In the genomic region with DNA sequence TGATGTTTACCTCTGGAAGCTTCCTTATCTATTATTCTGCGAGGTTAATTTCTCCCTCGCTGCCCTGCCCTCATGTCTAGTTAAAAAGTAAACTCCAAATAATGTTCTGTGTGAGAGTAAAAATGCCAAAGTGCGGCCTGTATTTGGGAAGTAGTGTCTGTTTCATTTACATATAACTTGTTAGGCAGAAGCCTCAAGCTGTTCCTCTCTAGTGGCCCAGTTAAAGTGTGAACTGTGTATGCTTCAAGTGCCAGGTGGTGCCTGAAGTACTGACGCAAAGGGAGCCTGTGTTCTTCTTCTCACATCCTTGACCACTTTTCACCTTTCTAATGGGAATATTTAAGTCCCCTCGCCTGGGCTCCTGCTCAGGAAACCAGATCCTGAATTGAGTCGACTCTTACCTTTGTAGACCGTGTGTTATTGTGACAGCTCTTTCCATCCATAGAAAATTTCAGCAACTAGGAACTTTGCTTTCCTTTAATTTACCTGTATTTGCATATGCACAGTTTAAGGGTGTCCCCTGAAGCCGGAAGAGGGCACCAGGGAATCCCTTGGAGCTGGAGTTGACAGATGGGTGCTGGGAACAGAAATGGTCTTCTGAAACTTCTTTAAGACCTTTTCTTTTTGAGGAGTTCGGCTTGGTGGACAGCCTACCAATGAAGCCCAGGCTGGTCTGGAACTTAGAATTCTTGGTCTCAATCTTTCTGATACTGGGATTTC, we compare ENCODE assay signal across 7 mouse cellular contexts. TPM values are rescaled to one million over a fixed set of nuclear protein-coding genes. Genes with fewer than 3 reads are reported as not detected.
DNase-seq lines count a peak whose midpoint lies in the region; ATAC-seq and TF ChIP-seq lines count a peak whose summit lies in the region.

No protein-coding gene starts in this region.

- 30% methylated on average over 9 of the region's 9 CpGs for WGBS in forebrain, postnatal 0 days

- intact Hi-C loops in gastrocnemius, postnatal 14 days (cut with DNase I; ENCODE audit: low total_unique reads) = no loop called here

- no peak for TF ChIP-seq CTCF in forebrain, postnatal 0 days (IDR thresholded peaks at IDR 0.05; ENCODE audit: low read depth)

- H3K27ac ChIP-seq in brown adipose tissue, adult 24 weeks (replicated peaks; ENCODE audit: low read depth, low read length) = no peak overlapping the region
- peak overlapping the region; percentile 85; the same call in 1 of the 2 replicates for H3K27ac ChIP-seq in forebrain, postnatal 0 days (ENCODE audit: low read depth, low read length)

- peak overlapping the region; percentile 99 for H3K4me3 ChIP-seq in brown adipose tissue, adult 24 weeks (ENCODE audit: insufficient read depth, low read depth, low read length)
- H3K4me3 ChIP-seq in forebrain, postnatal 0 days (ENCODE audit: low read depth, low read length) = peak overlapping the region; percentile 60

- H3K27me3 ChIP-seq in forebrain, postnatal 0 days (ENCODE audit: insufficient read depth, low read length) = no peaks in the 10 kb centered on the region

- H3K9ac ChIP-seq in forebrain, postnatal 0 days = peak overlapping the region; percentile 85

- no peak for ATAC-seq in forebrain, postnatal 0 days

- peak; percentile 21 for DNase-seq in right cerebral cortex, adult 18-20 months
- no peak for DNase-seq in right cerebral cortex, postnatal 25 days
- DNase-seq in forebrain, postnatal 0 days = peak; percentile 23
- DNase-seq in kidney, postnatal 36 days = peak; percentile 16 to 55
- peak; percentile 5 to 17 for DNase-seq in natural killer cell, adult 2 months (ENCODE audit: low spot score in 2 of 2)
- DNase-seq in gastrocnemius, postnatal 14 days = no peak

- H3K4me2 ChIP-seq in forebrain, postnatal 0 days (ENCODE audit: low read depth) = peak overlapping the region; percentile 58

- 0 out of 2 replicates have a peak, but pooled peaks cover 8% of the 10 kb centered on the region for H3K36me3 ChIP-seq in forebrain, postnatal 0 days (ENCODE audit: insufficient read depth)

- no peaks in the 10 kb centered on the region for H3K9me3 ChIP-seq in forebrain, postnatal 0 days (ENCODE audit: low read length)

- peaks cover 11% of the 10 kb centered on the region for H3K4me1 ChIP-seq in brown adipose tissue, adult 24 weeks (ENCODE audit: control insufficient read depth, insufficient read depth, insufficient read length, low read length)
- peaks cover 21% of the 10 kb centered on the region for H3K4me1 ChIP-seq in forebrain, postnatal 0 days (ENCODE audit: insufficient read depth)

RNA-seq across cellular contexts. Expression of gene Pi4ka, which starts 0.6 kb away (rescaled TPM):
- polyA plus RNA-seq in brown adipose tissue, adult 24 weeks (2012; ENCODE audit: insufficient read depth, insufficient read length, missing spikeins) = 76.2 and 77.2 TPM in 2 replicates
- 106 and 107 TPM in 2 replicates for total RNA-seq in forebrain, postnatal 0 days (2014; rRNA removed)
- polyA plus RNA-seq in forebrain, postnatal 0 days (2015; fragmentation: Nextera tagmentation; extraction: Ambion mirVana) = 32.6 and 41.2 TPM in 2 replicates
- total RNA-seq in gastrocnemius, postnatal 14 days (2021) = 10 to 100 TPM; 16.0 to 16.6 TPM

RNA-seq across cellular contexts. Expression of gene Snap29, which starts 0.9 kb away (rescaled TPM):
- 18.4 and 24.4 TPM in 2 replicates for polyA plus RNA-seq in brown adipose tissue, adult 24 weeks (2012; ENCODE audit: insufficient read depth, insufficient read length, missing spikeins)
- total RNA-seq in forebrain, postnatal 0 days (2014; rRNA removed) = 41.9 and 43.2 TPM in 2 replicates
- 14.5 and 19.9 TPM in 2 replicates for polyA plus RNA-seq in forebrain, postnatal 0 days (2015; fragmentation: Nextera tagmentation; extraction: Ambion mirVana)
- total RNA-seq in gastrocnemius, postnatal 14 days (2021) = 10 to 100 TPM; 12.1 to 12.7 TPM

RNA-seq across cellular contexts. Expression of gene Crkl, which starts 45.1 kb away (rescaled TPM):
- polyA plus RNA-seq in brown adipose tissue, adult 24 weeks (2012; ENCODE audit: insufficient read depth, insufficient read length, missing spikeins) = 9.2 and 13.9 TPM in 2 replicates
- 31.4 and 55.4 TPM in 2 replicates for total RNA-seq in forebrain, postnatal 0 days (2014; rRNA removed)
- polyA plus RNA-seq in forebrain, postnatal 0 days (2015; fragmentation: Nextera tagmentation; extraction: Ambion mirVana) = 44.5 and 60.5 TPM in 2 replicates
- 10 to 100 TPM; 21.0 to 21.2 TPM for total RNA-seq in gastrocnemius, postnatal 14 days (2021)

Comparison
In these comparisons a context has a peak if more than half of its experiments do, and no peak if none do; other contexts are left out.
1. DNase-seq: peak in right cerebral cortex, adult 18-20 months (single experiment), forebrain, postnatal 0 days (single experiment), kidney, postnatal 36 days (2 of 2) and natural killer cell, adult 2 months (2 of 2); none in right cerebral cortex, postnatal 25 days (single experiment) and gastrocnemius, postnatal 14 days (single experiment).